Mouse (Mus musculus): Measurements from ENCODE around the gene Zbtb24.

Zbtb24 gene

DNA sequence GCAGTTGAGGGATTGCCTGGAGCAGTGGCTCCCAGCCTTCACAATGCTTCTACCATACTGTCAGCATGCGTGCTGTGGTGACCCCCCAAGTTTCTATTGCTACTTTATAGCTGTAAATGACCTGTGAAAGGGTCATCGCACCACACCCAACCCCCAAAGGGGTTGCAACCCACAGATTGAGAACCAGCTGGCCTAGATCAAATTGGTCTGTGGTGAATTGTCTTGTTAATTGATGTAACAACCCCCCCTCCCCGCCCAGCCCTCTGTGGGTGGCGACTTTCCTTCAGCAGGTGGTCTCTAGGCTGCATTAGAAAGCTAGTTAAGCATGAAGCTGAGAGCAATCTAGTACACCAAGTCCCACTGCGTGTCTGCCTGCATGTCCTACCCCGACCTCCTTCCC lies 17.1 kb downstream of the Zbtb24 start:
- in situ Hi-C loops (cut with MboI): no loop called here

DNA sequence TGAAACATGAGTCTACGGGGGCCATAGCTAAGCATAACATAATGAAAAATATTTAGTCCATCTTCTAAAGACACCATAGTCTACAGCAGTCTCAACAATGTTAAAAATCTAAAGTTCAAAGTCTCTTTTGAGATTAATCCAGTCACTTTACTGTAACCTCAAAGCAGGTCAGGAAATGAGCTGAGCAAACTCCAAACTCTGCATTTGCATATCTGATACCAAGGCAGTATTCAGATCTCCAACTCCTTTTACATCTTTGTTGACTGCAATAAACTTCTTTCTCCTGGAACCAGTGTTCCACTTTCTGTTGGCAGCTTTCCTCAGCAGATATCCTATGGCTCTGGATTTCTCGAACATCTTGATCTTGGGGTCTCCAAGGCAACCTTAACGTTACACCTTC lies 20.5 kb downstream of the Zbtb24 start:
- in situ Hi-C loops (cut with MboI): no loop called here

DNA sequence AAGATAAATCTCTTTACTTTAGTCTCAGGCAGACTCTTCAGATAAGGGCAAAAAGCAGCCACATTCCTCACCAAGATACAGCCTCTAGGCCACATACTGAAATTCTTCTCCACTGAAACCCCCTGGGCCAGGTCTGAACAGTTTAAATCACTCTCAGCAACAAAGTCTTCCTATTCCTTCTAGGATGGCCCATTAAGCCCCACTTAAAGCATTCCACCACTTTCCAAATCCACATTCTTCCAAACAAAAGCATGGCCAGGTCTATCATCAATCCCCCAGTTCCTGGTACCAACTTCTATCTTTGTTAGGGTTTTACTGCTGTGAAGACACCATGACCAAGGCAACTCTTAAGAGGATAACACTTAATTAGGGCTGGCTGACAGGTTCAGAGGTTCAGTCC lies 22.4 kb downstream of the Zbtb24 start:
- in situ Hi-C loops (cut with MboI): no loop called here

DNA sequence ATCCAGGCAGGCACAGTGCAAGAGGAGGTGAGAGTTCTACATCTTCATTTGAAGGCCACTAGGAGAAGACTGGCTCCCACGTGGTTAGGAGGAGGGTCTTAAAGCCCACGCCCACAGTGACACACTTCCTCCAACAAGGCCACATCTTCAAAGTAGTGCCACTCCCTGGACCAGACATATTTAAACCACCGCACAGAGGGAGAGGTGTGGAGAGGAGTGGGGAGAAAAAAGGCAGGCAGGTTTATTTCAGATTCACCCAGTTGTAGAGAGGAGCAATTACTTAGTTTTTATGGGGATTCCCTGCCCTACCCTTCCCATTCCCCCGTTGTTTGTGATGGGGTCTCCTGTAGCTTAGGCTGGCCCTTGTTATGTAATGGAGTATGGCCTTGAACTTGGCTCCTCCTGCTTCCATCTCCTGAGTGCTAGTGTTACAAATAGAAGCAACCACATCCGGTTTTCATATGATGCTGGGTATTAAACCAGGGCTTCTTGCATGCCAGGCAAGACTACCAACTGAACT lies 22.8 kb downstream of the Zbtb24 start:
- in situ Hi-C loops (cut with MboI): no loop called here

DNA sequence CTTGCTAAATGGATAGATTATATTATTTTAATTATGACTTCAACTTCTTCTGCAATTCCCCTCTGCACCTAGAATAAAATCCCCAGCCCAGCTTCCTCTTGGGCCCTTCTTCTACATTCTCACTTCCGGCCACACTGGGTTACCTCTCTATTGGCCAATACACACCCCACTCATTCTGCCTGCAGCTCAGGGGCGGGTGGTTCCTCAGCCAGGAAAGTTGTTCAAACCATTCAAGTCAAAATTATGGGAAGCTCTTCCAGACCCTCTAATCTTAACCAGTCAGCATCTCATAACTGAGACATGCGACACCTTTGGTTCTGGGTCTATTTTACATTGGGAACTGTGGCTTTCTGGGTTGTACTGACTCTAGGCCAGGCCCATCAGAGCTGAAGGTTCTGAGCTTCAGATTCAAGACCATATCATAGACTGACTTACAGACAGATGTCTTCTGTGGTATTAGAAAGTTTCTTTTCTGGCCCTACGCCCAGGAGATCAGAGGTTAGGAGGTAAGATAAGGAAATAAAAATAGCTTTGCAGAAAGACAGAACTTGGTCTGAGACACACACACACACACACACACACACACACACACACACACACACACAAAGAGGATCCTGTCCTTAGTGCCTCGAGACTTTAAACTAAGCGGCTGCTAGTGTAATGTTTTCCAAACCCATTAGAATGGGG lies 23.7 kb downstream of the Zbtb24 start:
- in situ Hi-C loops (cut with MboI): no loop called here

DNA sequence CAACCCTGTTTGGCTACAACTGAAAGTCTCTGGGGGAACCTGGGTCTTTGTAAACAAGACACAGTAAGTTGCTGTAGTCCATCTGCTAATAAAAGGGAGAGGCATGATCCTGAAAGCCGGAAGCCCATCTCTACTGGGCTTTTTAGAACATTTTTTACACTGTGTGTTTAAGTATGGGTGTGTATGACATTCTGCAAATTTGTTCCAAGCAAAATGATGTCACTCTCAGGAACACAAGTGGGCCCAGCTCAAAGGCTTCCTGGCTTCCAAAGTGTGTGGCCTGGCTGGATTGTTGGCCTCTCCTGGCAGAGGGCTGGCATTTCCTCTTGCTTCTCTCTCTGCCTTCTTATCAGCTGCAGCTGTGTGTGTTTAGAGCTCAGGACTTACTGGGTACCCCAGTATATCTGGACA lies 24.8 kb downstream of the Zbtb24 start:
- in situ Hi-C loops (cut with MboI): no loop called here

DNA sequence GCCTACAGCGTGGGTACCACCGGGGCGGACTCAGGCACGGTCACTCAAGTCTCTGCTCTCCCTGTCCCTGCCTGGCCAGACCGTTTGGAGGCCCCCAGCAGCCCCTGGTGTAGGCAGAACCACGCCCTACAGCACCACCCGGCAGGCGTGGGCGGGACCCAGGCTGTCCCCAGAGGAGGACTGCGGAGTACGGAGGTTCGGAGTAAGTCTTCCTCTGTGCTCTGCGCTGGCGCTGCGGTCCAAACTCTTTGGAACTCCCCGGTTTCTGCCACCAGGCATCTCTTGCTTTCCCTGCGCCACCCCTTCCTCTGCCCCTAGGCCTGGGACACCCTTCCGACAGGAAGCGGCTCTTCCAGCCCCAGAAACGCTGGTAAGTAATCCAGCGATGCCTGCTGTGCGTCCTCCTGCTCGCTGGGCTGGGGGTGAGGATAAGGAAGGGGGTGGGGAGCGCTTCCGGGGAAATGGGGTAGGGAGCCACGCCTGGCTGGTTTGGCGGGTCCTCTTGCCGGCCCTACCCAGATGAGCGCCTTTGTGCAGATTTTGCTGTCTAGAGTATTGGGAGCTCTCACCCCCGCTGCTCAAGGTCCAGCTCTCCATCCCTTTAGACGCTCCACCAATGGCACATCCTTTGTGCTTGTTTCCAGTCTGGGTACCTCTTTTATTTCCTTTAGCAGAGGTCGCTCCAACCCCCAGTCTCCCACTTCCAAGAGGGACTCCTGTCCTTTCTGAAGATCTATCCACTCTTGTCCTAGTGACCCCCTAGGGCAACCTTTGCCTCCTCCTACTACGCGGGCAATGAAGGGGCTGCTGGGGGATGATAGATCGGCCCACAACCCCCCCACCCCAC lies 26.2 kb downstream of the Zbtb24 start, which contains the start of gene Mical1:
Gene Mical1, plus strand, starts transcription at position 144 of the 847 bp plus-strand sequence.
- in situ Hi-C loops (cut with MboI): no loop called here

DNA sequence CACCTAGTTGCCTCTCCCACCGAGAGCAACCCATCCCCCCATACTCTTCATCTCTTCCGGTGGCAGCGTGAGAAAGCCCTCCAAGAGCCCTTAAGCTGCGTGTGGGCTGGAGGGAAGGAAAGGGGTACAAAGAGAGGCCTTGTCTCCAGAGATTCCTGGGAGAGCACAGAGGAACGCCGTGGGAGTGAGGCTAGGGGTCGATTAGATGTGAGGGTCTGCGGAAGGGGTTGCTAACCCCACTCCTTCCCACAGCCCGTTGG lies 26.8 kb downstream of the Zbtb24 start:
- in situ Hi-C loops (cut with MboI): no loop called here

DNA sequence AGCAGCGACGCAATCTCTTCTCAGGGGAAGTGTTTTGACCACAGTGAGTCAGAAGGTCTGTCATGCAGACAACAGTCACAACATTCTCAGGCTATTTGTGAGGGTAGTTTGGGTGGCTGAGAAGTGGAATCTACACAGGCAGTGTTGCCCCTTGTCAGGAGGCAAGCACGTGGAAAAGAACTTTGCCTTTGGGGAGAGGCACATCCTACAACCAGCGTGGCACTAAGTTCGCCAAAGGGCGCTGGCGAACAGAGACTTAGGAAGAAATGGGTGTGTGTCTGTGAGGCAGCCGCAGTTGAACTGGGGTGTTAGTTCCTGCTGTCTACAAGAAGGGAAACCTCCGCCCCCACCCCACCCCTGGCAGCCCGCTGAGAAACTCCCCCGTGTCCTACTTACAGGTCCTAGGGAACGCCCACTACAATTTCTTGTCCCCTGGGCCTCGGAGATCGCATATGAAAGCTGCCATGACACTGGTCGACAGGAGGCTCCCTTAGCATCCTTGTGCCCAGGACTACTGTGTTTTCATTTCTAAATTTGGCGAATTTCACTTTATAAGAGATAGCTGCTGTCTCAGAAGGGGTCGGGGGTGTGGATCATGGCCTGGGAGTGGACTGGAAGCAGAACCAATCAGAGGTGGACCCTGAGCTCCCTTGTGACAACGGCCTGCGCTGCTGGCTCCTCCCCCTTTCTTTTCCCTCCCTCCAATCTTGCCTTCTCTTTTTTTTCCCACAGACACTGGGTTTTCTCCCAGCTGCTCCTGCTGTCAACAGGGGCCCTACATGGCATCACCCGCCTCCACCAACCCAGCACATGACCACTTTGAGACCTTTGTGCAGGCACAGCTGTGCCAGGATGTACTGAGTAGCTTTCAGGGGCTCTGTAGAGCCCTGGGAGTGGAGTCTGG lies 27.3 kb downstream of the Zbtb24 start:
- in situ Hi-C loops (cut with MboI): no loop called here

DNA sequence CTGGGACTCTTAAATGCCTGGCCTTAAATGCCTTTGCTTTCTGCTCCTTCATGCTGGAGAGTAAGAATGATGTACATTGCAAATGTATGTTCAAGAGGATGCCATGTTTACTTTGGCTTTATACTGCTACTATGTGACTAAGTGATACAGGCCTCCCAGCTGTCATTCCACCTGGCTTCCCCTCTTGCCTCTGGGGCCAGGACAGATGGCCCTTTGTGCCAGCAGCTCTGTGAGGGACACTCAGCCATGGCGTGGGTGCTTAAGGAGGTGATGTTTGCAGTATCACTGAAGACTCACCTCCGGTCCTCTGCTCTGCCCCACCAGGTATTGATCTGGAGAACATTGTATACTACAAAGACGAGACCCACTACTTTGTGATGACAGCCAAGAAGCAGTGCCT lies 29.8 kb downstream of the Zbtb24 start:
- in situ Hi-C loops (cut with MboI): no loop called here

DNA sequence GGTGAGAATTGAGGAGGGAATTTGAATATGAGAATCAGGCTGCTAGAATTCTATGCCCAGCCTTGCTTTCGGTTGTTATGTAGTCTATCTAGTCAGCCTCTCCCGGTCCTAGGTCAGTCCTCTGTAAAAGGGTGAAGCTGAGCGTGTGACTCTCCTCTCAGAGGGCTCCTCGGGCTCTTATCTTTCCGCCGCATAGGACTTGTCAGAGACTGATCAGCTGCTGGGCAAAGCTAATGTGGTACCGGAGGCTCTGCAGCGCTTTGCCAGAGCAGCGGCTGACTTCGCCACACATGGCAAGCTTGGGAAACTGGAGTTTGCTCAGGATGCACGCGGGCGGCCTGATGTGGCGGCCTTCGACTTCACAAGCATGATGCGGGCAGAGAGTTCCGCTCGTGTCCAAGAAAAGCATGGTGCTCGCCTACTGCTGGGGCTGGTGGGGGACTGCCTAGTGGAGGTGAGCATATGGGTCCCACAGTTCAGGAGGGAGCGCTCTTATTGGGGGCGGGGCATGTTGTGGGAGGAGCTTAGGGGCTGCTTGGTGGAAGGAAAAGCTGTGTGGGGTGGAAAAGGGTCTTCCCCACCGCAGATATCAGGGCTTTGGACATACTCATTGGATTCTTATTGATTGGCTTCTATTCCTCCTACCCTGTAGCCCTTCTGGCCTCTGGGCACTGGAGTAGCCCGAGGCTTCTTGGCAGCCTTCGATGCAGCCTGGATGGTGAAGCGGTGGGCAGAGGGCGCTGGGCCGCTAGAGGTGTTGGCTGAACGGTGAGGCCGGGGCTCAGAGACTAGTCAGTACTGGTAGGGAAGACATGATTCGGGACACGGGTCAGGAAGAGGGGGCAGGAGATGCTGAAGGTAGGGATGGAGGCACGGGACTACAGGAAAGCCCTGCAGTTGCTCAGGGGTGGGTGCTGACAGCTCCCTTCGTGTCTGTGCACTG lies 31.0 kb downstream of the Zbtb24 start:
- in situ Hi-C loops (cut with MboI): no loop called here

DNA sequence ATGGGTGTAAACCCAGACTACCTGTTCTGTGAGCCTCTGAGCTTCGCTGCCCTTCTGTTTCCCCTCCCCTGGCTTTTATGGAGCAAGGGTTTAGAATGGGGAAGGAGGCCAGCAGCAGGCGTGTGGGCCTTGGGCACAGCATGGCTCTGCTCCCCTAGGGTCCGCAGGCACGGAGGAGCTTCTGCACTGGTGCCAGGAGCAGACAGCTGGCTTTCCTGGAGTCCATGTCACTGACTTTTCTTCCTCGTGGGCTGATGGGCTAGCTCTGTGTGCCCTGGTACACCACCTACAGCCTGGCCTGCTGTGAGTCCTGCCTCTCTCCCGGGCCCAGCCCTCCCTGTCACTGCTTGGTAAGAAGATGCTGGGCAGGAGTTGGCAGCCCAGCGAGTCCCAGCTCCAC lies 32.3 kb downstream of the Zbtb24 start:
- in situ Hi-C loops (cut with MboI): no loop called here

DNA sequence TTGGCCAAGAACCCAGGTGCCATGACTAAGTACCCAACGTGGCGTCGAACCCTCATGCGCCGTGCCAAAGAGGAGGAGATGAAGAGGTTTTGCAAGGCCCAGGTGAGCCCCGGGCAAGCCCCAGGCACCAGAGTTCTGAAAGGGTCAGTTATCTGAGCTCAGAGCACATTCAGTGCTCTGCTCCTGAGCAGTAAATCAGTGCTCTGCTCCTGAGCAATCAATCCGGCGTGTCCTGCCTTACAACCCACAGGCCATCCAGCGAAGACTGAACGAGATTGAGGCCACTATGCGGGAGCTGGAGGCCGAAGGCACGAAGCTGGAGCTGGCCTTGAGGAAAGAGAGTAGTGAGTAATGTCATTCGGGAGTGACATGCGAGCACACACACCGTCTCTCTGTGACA lies 35.6 kb downstream of the Zbtb24 start:
- in situ Hi-C loops (cut with MboI): no loop called here

DNA sequence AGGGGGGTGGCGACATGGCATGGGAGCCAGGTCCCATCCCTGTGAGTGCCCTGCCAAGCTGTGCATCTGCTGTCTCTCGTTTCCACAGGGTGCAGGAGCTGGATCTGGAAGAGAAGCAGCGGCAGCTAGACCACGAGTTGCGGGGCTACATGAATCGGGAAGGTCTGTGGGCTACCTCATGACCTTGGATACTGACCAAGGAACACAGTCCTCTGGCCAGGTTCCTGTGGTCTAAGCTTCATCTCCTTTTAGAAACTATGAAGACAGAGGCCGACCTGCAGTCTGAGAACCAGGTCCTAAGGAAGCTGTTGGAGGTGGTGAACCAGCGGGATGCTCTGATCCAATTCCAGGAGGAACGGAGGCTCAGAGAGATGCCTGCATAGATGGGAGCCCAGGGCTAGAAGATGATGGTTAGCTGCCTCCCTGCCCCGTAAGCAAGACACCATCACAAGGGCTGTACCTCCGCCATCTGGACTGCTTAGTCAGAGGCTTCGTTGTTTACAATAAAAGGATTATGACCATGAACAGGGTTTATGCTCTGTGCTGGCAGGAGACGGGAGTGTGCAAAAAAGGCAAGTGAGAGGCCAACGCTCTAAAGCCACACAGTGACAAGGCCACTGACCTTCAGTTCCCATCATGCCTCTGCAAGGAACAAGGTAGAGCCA lies 36.5 kb downstream of the Zbtb24 start:
- in situ Hi-C loops (cut with MboI): no loop called here

DNA sequence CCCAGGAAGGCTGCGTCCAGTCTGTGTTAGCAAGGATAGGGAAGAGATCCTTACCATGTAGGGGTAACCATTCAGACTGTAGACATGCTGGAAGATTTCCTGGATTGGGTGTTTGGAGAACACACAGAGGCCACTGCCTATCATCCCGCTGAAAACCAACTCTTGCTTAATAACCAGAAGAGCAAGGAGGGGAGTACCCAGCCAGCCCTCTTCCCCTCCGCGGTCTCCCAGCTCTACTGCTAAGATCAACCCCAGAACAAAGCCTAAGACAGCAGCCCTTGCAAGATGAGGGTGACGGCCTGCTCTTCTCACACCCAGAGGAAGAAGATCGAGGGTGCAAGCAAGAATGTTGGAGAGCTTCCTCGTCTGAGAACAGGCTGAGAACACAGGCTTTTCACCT lies 38.7 kb downstream of the Zbtb24 start:
- in situ Hi-C loops (cut with MboI): no loop called here

DNA sequence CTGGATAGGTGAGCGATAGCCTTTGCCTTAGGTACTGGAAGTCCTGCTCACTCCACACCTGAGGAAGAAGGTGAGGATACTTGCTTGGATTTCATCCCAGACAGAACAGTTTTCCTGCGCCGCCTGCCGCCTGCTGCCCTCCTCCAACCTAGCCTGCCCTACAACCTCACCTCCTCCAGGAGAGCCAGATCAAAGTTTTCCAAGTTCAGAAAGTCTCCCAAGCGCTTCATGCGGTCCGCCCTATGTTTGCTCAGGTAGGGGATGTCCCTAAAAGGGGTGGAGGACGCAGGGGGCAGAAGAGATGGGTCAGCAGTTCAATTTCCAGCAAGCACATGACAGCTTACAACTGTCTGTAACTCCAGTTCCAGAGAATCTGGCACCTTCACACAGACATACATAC lies 39.1 kb downstream of the Zbtb24 start:
- in situ Hi-C loops (cut with MboI): no loop called here

DNA sequence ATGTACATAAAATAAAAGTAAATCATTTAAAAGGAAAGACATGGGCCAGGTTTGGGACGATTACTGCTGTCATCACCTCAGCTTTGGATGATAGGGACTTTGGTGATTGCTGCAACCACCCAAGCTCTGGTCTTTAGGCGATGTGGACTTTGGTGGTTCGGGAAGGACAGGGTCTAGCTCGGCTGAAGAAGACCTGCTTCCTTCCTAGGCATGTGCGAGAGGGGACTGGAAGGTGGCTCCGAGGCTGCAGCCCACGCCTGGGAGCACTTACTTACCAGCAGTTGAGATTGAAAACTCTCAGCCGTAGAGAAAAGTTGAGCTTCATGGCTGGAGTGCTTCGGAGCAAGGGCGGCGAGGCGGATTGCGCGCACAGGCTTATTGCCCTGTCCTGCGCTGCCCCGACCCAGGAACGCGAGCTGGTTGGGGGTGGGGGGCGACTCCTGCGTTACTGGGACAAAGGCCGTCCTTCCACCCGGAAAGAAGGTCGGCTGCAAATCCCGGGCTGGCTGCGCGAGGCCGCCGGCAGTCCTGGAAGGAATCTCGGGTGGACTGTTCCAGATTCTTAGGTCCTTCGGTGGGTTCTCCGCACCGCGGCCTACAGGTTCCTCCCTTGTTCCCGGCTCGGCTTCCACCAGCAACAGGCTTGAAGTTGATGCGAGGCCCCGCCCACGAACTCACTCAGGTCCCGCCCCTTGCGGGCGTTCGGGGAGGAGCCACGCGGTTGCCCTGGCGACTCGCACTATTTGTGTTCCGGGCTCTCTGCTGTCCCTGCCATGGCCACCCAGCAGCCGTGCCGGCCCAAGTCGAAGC lies 39.7 kb downstream of the Zbtb24 start, which contains the start of the genes Smpd2 and Ppil6:
Gene Smpd2, minus strand, starts transcription at position 662 of the 810 bp plus-strand sequence.
Gene Ppil6, plus strand, starts transcription at position 732 of the 810 bp plus-strand sequence.
- in situ Hi-C loops (cut with MboI): no loop called here

DNA sequence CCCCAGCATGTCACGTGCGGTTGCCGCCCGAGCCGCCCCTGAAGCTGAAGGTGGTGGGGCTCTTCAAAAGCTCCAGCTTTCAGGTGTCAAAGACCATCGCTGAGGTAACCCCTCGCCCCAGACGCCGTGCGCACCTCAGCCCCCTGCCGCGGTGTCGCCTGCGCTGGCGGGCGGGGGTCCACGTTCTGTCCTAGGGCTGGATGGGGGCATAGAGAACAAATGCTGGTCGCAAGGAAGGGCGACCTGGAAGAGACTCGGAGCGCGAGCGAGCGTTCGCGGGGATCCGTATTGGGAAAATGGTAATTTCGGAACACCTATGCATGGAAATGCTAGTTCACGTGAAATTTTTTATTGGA lies 40.3 kb downstream of the Zbtb24 start:
- in situ Hi-C loops (cut with MboI): no loop called here

DNA sequence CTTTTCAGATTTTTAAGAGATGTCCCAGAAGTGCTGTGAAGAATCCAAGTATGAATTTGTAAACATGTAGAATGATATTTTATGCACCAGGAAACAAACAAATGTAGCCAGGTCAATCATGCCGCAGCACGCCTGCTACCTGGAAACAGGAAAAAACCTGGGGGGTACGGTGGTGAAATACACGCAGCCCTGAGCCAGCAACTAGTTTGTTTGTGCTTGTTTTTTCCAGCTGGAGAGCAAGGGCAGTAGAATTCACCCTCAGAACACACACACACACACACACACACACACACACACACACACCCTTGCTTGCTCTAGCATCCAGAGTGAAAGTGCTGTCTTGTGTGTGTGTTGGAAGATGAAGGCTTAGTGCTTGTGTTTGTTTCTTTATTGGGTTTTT lies 40.9 kb downstream of the Zbtb24 start:
- in situ Hi-C loops (cut with MboI): no loop called here

DNA sequence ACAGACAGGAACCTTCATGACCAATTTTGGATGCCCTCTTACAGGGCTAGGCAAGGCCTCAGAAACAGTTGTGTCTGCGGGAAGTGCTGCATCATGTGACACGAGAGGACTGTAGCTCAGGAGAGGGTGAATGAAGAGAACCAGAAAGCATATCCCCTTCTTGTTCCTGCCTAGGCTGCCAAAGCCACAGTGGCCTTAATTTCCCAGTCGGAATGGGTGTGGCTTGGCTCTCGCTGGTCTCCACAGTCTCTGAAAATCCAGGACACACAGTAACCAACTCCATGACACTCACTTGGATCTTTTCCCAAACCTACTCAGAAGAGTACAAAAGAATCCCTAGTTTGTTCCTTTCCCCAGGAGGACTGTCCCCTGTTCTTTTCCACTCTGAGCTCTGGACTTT lies 50.8 kb downstream of the Zbtb24 start:
- in situ Hi-C loops (cut with MboI): loop anchor here (5.0 to 10.0 kb wide), 2 partner anchors 69 to 196 kb away; partner anchors contain the start of genes Ak9 and Fig4

Data from mature B cell (primary cell).